Mouse (Mus musculus) CH12.LX (cell line): Measurements from ENCODE around the gene Cyth3. TPM values are rescaled to one million over a fixed set of nuclear protein-coding genes. Genes with fewer than 3 reads are reported as not detected.

ENCODE experiments used
- DNase-seq: peaks from one replicate; pipeline ENCODE4 v3.0.0-alpha.2; 2013; ENCODE audit errors: extremely low read depth
- H3K27ac ChIP-seq: 2 replicates; pipeline ENCODE4 v1.5.1; 2012; ENCODE audit warnings: low read depth, mild to moderate bottlenecking, control low read depth, moderate library complexity; ENCODE audit not compliant: insufficient read depth
- H3K27me3 ChIP-seq: replicated peaks from 2 replicates; pipeline ENCODE3; 2012; ENCODE audit warnings: inconsistent platforms
- H3K36me3 ChIP-seq, 2 experiments: replicated peaks in 1 of 2; 2 replicates each; pipeline versions ENCODE3 to v1.6.1; 2012; ENCODE audit warnings: inconsistent platforms in 1 of 2, low read length in 1 of 2, mild to moderate bottlenecking in 1 of 2, mixed read lengths in 1 of 2, moderate library complexity in 1 of 2; ENCODE audit not compliant: control insufficient read depth in 1 of 2, insufficient read depth in 1 of 2
- H3K4me1 ChIP-seq, 2 experiments: 2 replicates each; pipeline ENCODE4 v1.6.1; 2012; ENCODE audit warnings: inconsistent platforms in 1 of 2, moderate library complexity in 1 of 2; ENCODE audit not compliant: insufficient read depth in 2 of 2, control insufficient read depth in 1 of 2
- H3K4me2 ChIP-seq: 2 replicates; pipeline ENCODE4 v1.6.1; 2012; ENCODE audit warnings: low read depth, mild to moderate bottlenecking, control low read depth; ENCODE audit not compliant: poor library complexity, insufficient read depth, severe bottlenecking
- H3K4me3 ChIP-seq, 3 experiments: fragments of 150-350 bp in 1 of 3; sonication (generic) in 1 of 3; replicated peaks in 1 of 3; 2 replicates each; pipeline versions ENCODE3 to v1.5.1; 2011 to 2012; ENCODE audit warnings: low read depth in 2 of 3, low read length in 2 of 3, mild to moderate bottlenecking in 2 of 3, moderate library complexity in 2 of 3, control low read depth in 1 of 3, improper control_type of control experiment in 1 of 3, inconsistent platforms in 1 of 3, mixed read lengths in 1 of 3; ENCODE audit not compliant: poor library complexity in 1 of 3
- H3K79me2 ChIP-seq: replicated peaks from 2 replicates; pipeline ENCODE4 v1.6.1; 2012; ENCODE audit warnings: mild to moderate bottlenecking, moderate library complexity; ENCODE audit not compliant: control insufficient read depth, poor library complexity, insufficient read depth, severe bottlenecking; ENCODE audit errors: extremely low read depth
- H3K9ac ChIP-seq: 2 replicates; pipeline ENCODE4 v1.6.1; 2012; ENCODE audit warnings: low read depth, mild to moderate bottlenecking, control low read depth, moderate library complexity; ENCODE audit not compliant: insufficient read depth
- H3K9me3 ChIP-seq: replicated peaks from 2 replicates; pipeline ENCODE3; 2012; ENCODE audit warnings: low read length, inconsistent platforms, mixed read lengths
- CHD1 ChIP-seq: IDR thresholded peaks from 2 replicates; pipeline ENCODE4 v1.6.1; 2012; ENCODE audit warnings: low read depth, low read length, improper control_type of control experiment, inconsistent platforms
- CHD2 ChIP-seq: IDR thresholded peaks from 2 replicates; pipeline ENCODE4 v1.6.1; 2011; ENCODE audit warnings: low read length, improper control_type of control experiment
- E2F4 ChIP-seq: IDR thresholded peaks from 2 replicates; pipeline ENCODE4 v1.6.1; 2011; ENCODE audit warnings: low read depth, low read length, improper control_type of control experiment; ENCODE audit not compliant: insufficient replicate concordance
- ELF1 ChIP-seq: IDR thresholded peaks from 2 replicates; pipeline ENCODE4 v1.6.1; 2014; ENCODE audit warnings: low read depth, mild to moderate bottlenecking, inconsistent platforms, low read length, improper control_type of control experiment
- EP300 ChIP-seq: IDR thresholded peaks from 2 replicates; pipeline ENCODE4 v1.6.1; 2011; ENCODE audit warnings: low read length, improper control_type of control experiment
- ETS1 ChIP-seq: conservative IDR thresholded peaks from 2 replicates; pipeline ENCODE4 v1.6.1; 2012; ENCODE audit warnings: low read depth, mild to moderate bottlenecking, inconsistent platforms, low read length, improper control_type of control experiment, moderate library complexity
- IRF4 ChIP-seq: IDR thresholded peaks from 2 replicates; pipeline ENCODE4 v1.6.1; 2014; ENCODE audit warnings: low read depth, mild to moderate bottlenecking, inconsistent platforms, low read length, improper control_type of control experiment
- MAX ChIP-seq: IDR thresholded peaks from 2 replicates; pipeline ENCODE4 v1.6.1; 2011; ENCODE audit warnings: low read length, improper control_type of control experiment
- MYC ChIP-seq: IDR thresholded peaks from 2 replicates; pipeline ENCODE4 v1.6.1; 2011; ENCODE audit warnings: low read depth, mild to moderate bottlenecking, improper control_type of control experiment, low read length
- NRF1 ChIP-seq: IDR thresholded peaks from 2 replicates; pipeline ENCODE4 v1.6.1; 2014; ENCODE audit warnings: low read depth, mild to moderate bottlenecking, inconsistent platforms, low read length, improper control_type of control experiment, moderate library complexity
- PAX5 ChIP-seq: IDR thresholded peaks from 2 replicates; pipeline ENCODE4 v1.6.1; 2012; ENCODE audit warnings: low read length, inconsistent platforms, mixed read lengths
- POLR2A ChIP-seq: IDR thresholded peaks from 2 replicates; pipeline ENCODE4 v1.6.1; 2011; ENCODE audit warnings: low read depth, mild to moderate bottlenecking, improper control_type of control experiment, low read length
- POLR2AphosphoS2 ChIP-seq: IDR thresholded peaks from 2 replicates; pipeline ENCODE4 v1.6.1; 2011; ENCODE audit warnings: low read depth, low read length, improper control_type of control experiment
- RCOR1 ChIP-seq: conservative IDR thresholded peaks from 2 replicates; pipeline ENCODE4 v1.6.1; 2012; ENCODE audit warnings: low read depth, mild to moderate bottlenecking, inconsistent platforms, low read length, improper control_type of control experiment
- TCF12 ChIP-seq: IDR thresholded peaks from 2 replicates; pipeline ENCODE4 v1.6.1; 2014; ENCODE audit warnings: low read depth, mild to moderate bottlenecking, inconsistent platforms, low read length, improper control_type of control experiment
- USF1 ChIP-seq: IDR thresholded peaks from 2 replicates; pipeline ENCODE4 v1.6.1; 2014; ENCODE audit warnings: low read depth, mild to moderate bottlenecking, inconsistent platforms, low read length, improper control_type of control experiment
- USF2 ChIP-seq: conservative IDR thresholded peaks from 2 replicates; pipeline ENCODE4 v1.6.1; 2011; ENCODE audit warnings: low read depth, low read length, improper control_type of control experiment
- ZC3H11A ChIP-seq: IDR thresholded peaks from 2 replicates; pipeline ENCODE4 v1.6.1; 2012; ENCODE audit warnings: low read depth, mild to moderate bottlenecking, inconsistent platforms, low read length, improper control_type of control experiment
- ZKSCAN1 ChIP-seq: IDR thresholded peaks from 2 replicates; pipeline ENCODE4 v1.6.1; 2012; ENCODE audit warnings: low read depth, inconsistent platforms, low read length, improper control_type of control experiment, borderline replicate concordance
- ZNF384 ChIP-seq: IDR thresholded peaks from 2 replicates; pipeline ENCODE4 v1.6.1; 2012; ENCODE audit warnings: low read depth, low read length, improper control_type of control experiment, inconsistent platforms
- dilution Hi-C: fragments of 300-500 bp; cut with MboI; formaldehyde crosslinking; loops from 2 replicates; pipeline ENCODE4 v1.14.3; 2020; ENCODE audit warnings: low sequenced_read_pairs; ENCODE audit not compliant: extremely low pct_unique_long_range_greater_than_20kb, extremely low pct_ligation_motif_present
- in situ Hi-C: fragments of 300-500 bp; cut with MboI; formaldehyde crosslinking; loops from 3 replicates; pipeline ENCODE4 v1.14.3; 2019; ENCODE audit warnings: low sequenced_read_pairs, low pct_ligation_motif_present, low pct_unique_long_range_greater_than_20kb, mixed read lengths
- polyA plus RNA-seq: library from polyadenylated mRNA; unstranded; fragments of >175 nt; gene quantifications from 2 replicates; pipeline ENCODE4 v1.2.1, GENCODE M21; 2012; ENCODE audit warnings: low read depth; ENCODE audit not compliant: insufficient read length
- total RNA-seq, 2 experiments: library from RNA; depleted of rRNA; stranded (reverse); fragments of 300-350 nt in 1 of 2; fragments of >200 nt in 1 of 2; gene quantifications; 2 replicates each; pipeline ENCODE4 v1.2.3; 2012 to 2014

Cyth3 gene
- total and polyA plus RNA-seq, 3 experiments: 3.3 to 5.4 (median 4.8) TPM

- in situ Hi-C loops: no loop called here
- no peak overlapping the region for H3K9ac ChIP-seq
- no peak overlapping the region for H3K4me3 ChIP-seq
Measured at GRCm38 (mm10) chr5:143636173-143636572, 13.9 kb downstream of the Cyth3 start.

GRCm38 (mm10) chr5:143637832-143638420 is 15.7 kb downstream of the Cyth3 start:
- Histone ChIP-seq H3K36me3 (no peaks in the 10 kb centered on the region), H3K9me3 (no peaks in the 10 kb centered on the region), H3K9ac (no peak overlapping the region), H3K4me2 (no peak overlapping the region), H3K27me3 (no peaks in the 10 kb centered on the region), H3K27ac (no peak overlapping the region), H3K4me1 (peaks cover 9 to 10% of the 10 kb centered on the region in 2 experiments), H3K4me3 (no peak overlapping the region), H3K79me2 (no peaks in the 10 kb centered on the region)
- in situ Hi-C loops (no loop called here), dilution Hi-C loops (no loop called here)
- TF ChIP-seq EP300: no peak
- TF ChIP-seq NRF1: no peak
- no peak for TF ChIP-seq ETS1
- no peak for TF ChIP-seq CHD1
- no peak for TF ChIP-seq IRF4
- no peak for TF ChIP-seq ZKSCAN1
- no peak for DNase-seq

More at GRCm38 (mm10) chr5:143636173-143636572, 13.9 kb downstream of the Cyth3 start:
- dilution Hi-C loops: no loop called here
- no peaks in the 10 kb centered on the region for H3K9me3 ChIP-seq
- no peak overlapping the region for H3K4me2 ChIP-seq
- no peak for TF ChIP-seq POLR2A
- TF ChIP-seq USF1: no peak
- TF ChIP-seq USF2: no peak
- TF ChIP-seq CHD2: no peak
- no peak for TF ChIP-seq TCF12
- no peak for TF ChIP-seq ZC3H11A
- TF ChIP-seq RCOR1: no peak
- no peak for TF ChIP-seq ELF1
- no peak for TF ChIP-seq ETS1
- no peak for TF ChIP-seq PAX5
- no peak for TF ChIP-seq MYC
- TF ChIP-seq MAX: no peak
- no peak for TF ChIP-seq ZNF384
- no peak for TF ChIP-seq E2F4
- no peak for TF ChIP-seq POLR2AphosphoS2
- TF ChIP-seq EP300: no peak
- peaks cover 9 to 14% of the 10 kb centered on the region in 2 experiments for H3K4me1 ChIP-seq
- H3K27me3 ChIP-seq: no peaks in the 10 kb centered on the region
- no peak for DNase-seq
- no peak overlapping the region for H3K27ac ChIP-seq
- no peaks in the 10 kb centered on the region for H3K79me2 ChIP-seq
- H3K36me3 ChIP-seq: no peaks in the 10 kb centered on the region
